ENCODE assay signal across 18 mouse cellular contexts in genomic region chr1:73918001-73918400, GRCm38 (mm10).
DNase-seq lines count a peak whose midpoint lies in the region; ATAC-seq and TF ChIP-seq lines count a peak whose summit lies in the region.
"Had no signal": no experiment of that assay in that cellular context is flagged by ENCODE, and none has a peak within 500 bp of the region (broad histone marks: within the 10 kb centered on the region; RNA-seq: fewer than 3 reads in every experiment).

No protein-coding gene starts in this region.

- peaks cover 98% of the 10 kb centered on the region for H3K36me3 ChIP-seq in heart, postnatal 0 days (replicated peaks; ENCODE audit: control insufficient read depth, insufficient read depth, low read length)
- H3K36me3 ChIP-seq: forebrain, embryonic 15.5 days had no signal

- H3K4me2 ChIP-seq in heart, postnatal 0 days (ENCODE audit: low read depth, low read length): no peak overlapping the region
- H3K4me2 ChIP-seq: forebrain, embryonic 15.5 days; hindbrain, embryonic 14.5 days; limb, embryonic 12.5 days; liver, embryonic 12.5 days; lung, embryonic 14.5 days; midbrain, embryonic 12.5 days; neural tube, embryonic 12.5 days had no signal

- peaks cover 54% of the 10 kb centered on the region for H3K4me1 ChIP-seq in heart, postnatal 0 days (ENCODE audit: control insufficient read depth, insufficient read depth)

- H3K4me3 ChIP-seq in heart, postnatal 0 days (ENCODE audit: low read depth, low read length): no peak overlapping the region
- H3K4me3 ChIP-seq: forebrain, embryonic 15.5 days; limb, embryonic 12.5 days; liver, embryonic 12.5 days; midbrain, embryonic 12.5 days; neural tube, embryonic 12.5 days had no signal

- no peaks in the 10 kb centered on the region for H3K27me3 ChIP-seq in heart, postnatal 0 days (ENCODE audit: control insufficient read depth, insufficient read depth, low read length)
- H3K27me3 ChIP-seq: forebrain, embryonic 15.5 days; limb, embryonic 12.5 days; neural tube, embryonic 12.5 days had no signal

- no peak for TF ChIP-seq EP300 in heart, postnatal 0 days (IDR thresholded peaks at IDR 0.05; ENCODE audit: low read depth)

- no peak for TF ChIP-seq CTCF in heart, postnatal 0 days (IDR thresholded peaks at IDR 0.05; ENCODE audit: low read depth)

- ATAC-seq in heart, postnatal 0 days (ENCODE audit: insufficient read depth, low read depth): no peak
- ATAC-seq: forebrain, embryonic 15.5 days; liver, embryonic 12.5 days had no signal

- DNase-seq in adrenal gland, postnatal 10 days: peak; percentile 1
- DNase-seq in adrenal gland, postnatal 25 days: no peak
- DNase-seq in heart, postnatal 0 days (ENCODE audit: low spot score): no peak
- DNase-seq in heart, adult 18-20 months: no peak
- peak; percentile 1 for DNase-seq in kidney, postnatal 4 days
- DNase-seq in kidney, postnatal 14 days: no peak
- DNase-seq in thymus, postnatal 4 days: peak; percentile 2
- DNase-seq in thymus, postnatal 36 days: no peak
- DNase-seq: cerebellum, adult 9-11 months; embryo, embryonic 11 days; lung, embryonic 14.5 days; thymus, postnatal 25 days had no signal

- H3K9me3 ChIP-seq in heart, postnatal 0 days (replicated peaks; ENCODE audit: control insufficient read depth, low read length): no peaks in the 10 kb centered on the region
- H3K9me3 ChIP-seq: forebrain, embryonic 15.5 days; limb, embryonic 12.5 days; liver, embryonic 12.5 days; midbrain, embryonic 12.5 days; neural tube, embryonic 12.5 days had no signal

- WGBS in heart, postnatal 0 days: 74% methylated on average over 11 of the region's 11 CpGs

- no peak overlapping the region for H3K9ac ChIP-seq in heart, postnatal 0 days (replicated peaks; ENCODE audit: low read depth, low read length)
- H3K9ac ChIP-seq: forebrain, embryonic 15.5 days; hindbrain, embryonic 14.5 days; limb, embryonic 12.5 days; liver, embryonic 12.5 days; lung, embryonic 14.5 days; midbrain, embryonic 12.5 days; neural tube, embryonic 12.5 days had no signal

- peak overlapping the region; percentile 87 for H3K27ac ChIP-seq in heart, postnatal 0 days (ENCODE audit: low read depth)
- H3K27ac ChIP-seq: forebrain, embryonic 15.5 days; hindbrain, embryonic 14.5 days; limb, embryonic 12.5 days; liver, embryonic 12.5 days; midbrain, embryonic 12.5 days; neural tube, embryonic 12.5 days had no signal

Comparison
In these comparisons a context has a peak if more than half of its experiments do, and no peak if none do; other contexts are left out.
1. DNase-seq: peak in adrenal gland, postnatal 10 days (single experiment), kidney, postnatal 4 days (2 of 2) and thymus, postnatal 4 days (single experiment); none in adrenal gland, postnatal 25 days (single experiment), heart, postnatal 0 days (single experiment), heart, adult 18-20 months (0 of 2), kidney, postnatal 14 days (single experiment) and thymus, postnatal 36 days (0 of 2).